Mouse (Mus musculus): ENCODE data around the gene Efna3. TPM values are rescaled to one million over a fixed set of nuclear protein-coding genes. Genes with fewer than 3 reads are reported as not detected.

Efna3 gene
- total and polyA plus RNA-seq, 2 experiments from 2014 or later: 0.44 TPM; not detected in 1

DNA sequence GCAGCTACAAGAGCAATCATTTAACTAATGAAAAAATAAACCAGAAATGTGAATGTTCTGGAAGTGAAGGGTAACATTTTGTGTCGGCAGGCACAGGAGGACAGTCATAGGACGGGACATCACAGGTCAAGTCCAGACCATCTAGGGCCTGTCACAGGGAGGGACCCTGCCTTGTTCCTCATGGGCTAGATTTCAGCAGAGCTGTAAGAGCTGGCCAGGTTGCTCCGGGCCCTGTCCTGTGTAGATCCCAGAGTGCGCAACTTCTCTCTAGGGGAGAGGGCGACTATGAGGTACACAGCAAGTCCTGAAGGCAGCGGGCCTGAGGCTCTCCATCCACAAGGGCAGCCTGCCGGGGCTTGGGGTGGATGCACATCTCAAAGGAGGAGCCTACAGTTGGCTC, 38.9 kb upstream of the Efna3 start, which contains the start of gene Dcst2:
Gene Dcst2, plus strand, starts transcription at position 301 of the 400 bp plus-strand sequence.
- TF ChIP-seq EP300 (IDR thresholded peaks at IDR 0.05; ENCODE audit: low read depth) (no peak), CTCF (IDR thresholded peaks at IDR 0.05; ENCODE audit: low read depth) (no peak)
- WGBS: 84% methylated on average over 7 of the region's 7 CpGs

DNA sequence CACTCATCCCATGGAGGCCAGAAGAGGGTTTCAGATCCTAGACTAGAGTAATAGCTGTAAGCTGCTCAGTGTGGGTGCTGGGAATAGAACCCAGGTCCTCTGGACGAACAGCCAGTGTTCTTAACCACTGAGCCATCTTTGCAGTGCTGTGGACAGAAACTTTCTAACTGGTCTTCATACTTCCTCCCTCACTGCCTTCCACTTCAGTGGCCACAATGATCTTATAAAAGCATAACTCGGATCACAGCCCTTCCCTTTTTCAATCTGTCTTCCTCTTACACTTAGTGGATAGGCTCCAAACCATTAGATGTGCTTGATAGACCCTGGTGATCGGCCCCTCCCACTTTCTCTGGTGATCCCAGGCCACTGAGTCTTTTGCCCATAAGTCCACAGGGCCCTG, 37.5 kb upstream of the Efna3 start:
- no peak overlapping the region for H3K4me2 ChIP-seq (ENCODE audit: low read depth, low read length)
- H3K4me1 ChIP-seq (ENCODE audit: control insufficient read depth, insufficient read depth): no peaks in the 10 kb centered on the region; the same call in 1 of the 2 replicates
- no peaks in the 10 kb centered on the region for H3K27me3 ChIP-seq (ENCODE audit: control insufficient read depth, insufficient read depth, low read length)
- WGBS: 60% methylated on average over 3 of the region's 3 CpGs
- ATAC-seq (ENCODE audit: insufficient read depth, low read depth) (no peak), DNase-seq (ENCODE audit: low spot score) (no peak)
- TF ChIP-seq CTCF (IDR thresholded peaks at IDR 0.05; ENCODE audit: low read depth) (no peak), EP300 (IDR thresholded peaks at IDR 0.05; ENCODE audit: low read depth) (no peak)
- H3K9me3 ChIP-seq (replicated peaks; ENCODE audit: control insufficient read depth, low read length): no peaks in the 10 kb centered on the region
- no peak overlapping the region for H3K4me3 ChIP-seq (ENCODE audit: low read depth, low read length)
- no peak overlapping the region for H3K9ac ChIP-seq (replicated peaks; ENCODE audit: low read depth, low read length)
- H3K36me3 ChIP-seq (replicated peaks; ENCODE audit: control insufficient read depth, insufficient read depth, low read length): no peaks in the 10 kb centered on the region
- no peak overlapping the region for H3K27ac ChIP-seq (ENCODE audit: low read depth)

More for the DNA sequence above, 38.9 kb upstream of the Efna3 start, which contains the start of gene Dcst2:
- no peak within 1 kb of the TSS for H3K4me2 ChIP-seq (ENCODE audit: low read depth, low read length)
- no peaks in the 10 kb centered on the region for H3K4me1 ChIP-seq (ENCODE audit: control insufficient read depth, insufficient read depth)
- H3K9ac ChIP-seq (replicated peaks; ENCODE audit: low read depth, low read length): no peak within 1 kb of the TSS
- no peaks in the 10 kb centered on the region for H3K9me3 ChIP-seq (replicated peaks; ENCODE audit: control insufficient read depth, low read length)
- H3K4me3 ChIP-seq (ENCODE audit: low read depth, low read length): no peak within 1 kb of the TSS
- DNase-seq (ENCODE audit: low spot score) (no peak), ATAC-seq (ENCODE audit: insufficient read depth, low read depth) (no peak)
- H3K36me3 ChIP-seq (replicated peaks; ENCODE audit: control insufficient read depth, insufficient read depth, low read length): no peaks in the 10 kb centered on the region
- H3K27me3 ChIP-seq (ENCODE audit: control insufficient read depth, insufficient read depth, low read length): no peaks in the 10 kb centered on the region
- no peak within 1 kb of the TSS for H3K27ac ChIP-seq (ENCODE audit: low read depth)

DNA sequence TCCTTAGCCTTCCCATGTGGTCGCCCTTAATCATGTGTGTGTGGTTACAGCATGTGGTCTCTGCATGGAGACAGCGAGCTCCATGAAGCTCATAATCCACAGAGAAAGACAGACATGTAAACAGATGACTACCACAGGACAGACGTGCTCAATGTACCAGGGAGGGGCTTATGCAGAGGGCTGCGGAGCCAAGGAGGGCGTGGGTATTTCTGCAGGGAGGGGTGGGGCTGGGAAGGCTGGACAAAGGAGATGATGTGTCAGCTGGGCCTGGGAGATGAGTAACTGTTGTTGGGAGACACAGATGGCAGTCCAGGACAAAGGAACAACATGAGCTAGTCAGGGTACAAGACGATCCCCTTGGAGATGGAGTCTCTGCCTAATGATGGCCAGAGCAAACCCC, 36.9 kb upstream of the Efna3 start:
- H3K27ac ChIP-seq (ENCODE audit: low read depth): no peak overlapping the region
- no peak overlapping the region for H3K4me2 ChIP-seq (ENCODE audit: low read depth, low read length)
- DNase-seq (ENCODE audit: low spot score): no peak
- H3K9ac ChIP-seq (replicated peaks; ENCODE audit: low read depth, low read length): no peak overlapping the region
- H3K4me3 ChIP-seq (ENCODE audit: low read depth, low read length): no peak overlapping the region
- H3K27me3 ChIP-seq (ENCODE audit: control insufficient read depth, insufficient read depth, low read length): no peaks in the 10 kb centered on the region
- H3K36me3 ChIP-seq (replicated peaks; ENCODE audit: control insufficient read depth, insufficient read depth, low read length): no peaks in the 10 kb centered on the region
- no peak for ATAC-seq (ENCODE audit: insufficient read depth, low read depth)
- WGBS: 66% methylated on average over 5 of the region's 6 CpGs
- no peaks in the 10 kb centered on the region; the same call in 1 of the 2 replicates for H3K4me1 ChIP-seq (ENCODE audit: control insufficient read depth, insufficient read depth)
- TF ChIP-seq EP300 (IDR thresholded peaks at IDR 0.05; ENCODE audit: low read depth) (no peak), CTCF (IDR thresholded peaks at IDR 0.05; ENCODE audit: low read depth) (no peak)
- H3K9me3 ChIP-seq (replicated peaks; ENCODE audit: control insufficient read depth, low read length): no peaks in the 10 kb centered on the region

DNA sequence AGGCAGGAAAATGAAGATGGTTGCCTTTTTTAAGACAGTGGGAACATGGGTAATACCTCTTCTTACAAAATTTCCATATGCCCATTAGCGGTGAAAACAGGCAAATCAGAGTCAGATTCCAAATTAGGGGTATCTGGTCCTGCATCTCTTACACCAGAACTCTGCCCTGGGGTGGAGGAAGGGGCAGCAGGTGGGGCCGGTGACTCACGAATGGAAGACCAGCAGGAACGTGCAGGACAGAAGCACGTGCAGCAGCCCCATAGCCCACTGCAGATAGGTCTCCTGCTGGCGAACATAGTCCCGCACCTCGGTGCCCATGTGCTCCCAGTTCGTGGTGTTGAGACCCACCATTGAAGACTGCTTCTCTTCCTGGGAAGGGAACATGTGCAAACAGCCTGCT, 33.3 kb upstream of the Efna3 start:
- no peak overlapping the region for H3K9ac ChIP-seq (replicated peaks; ENCODE audit: low read depth, low read length)
- no peak overlapping the region for H3K4me3 ChIP-seq (ENCODE audit: low read depth, low read length)
- DNase-seq (ENCODE audit: low spot score) (no peak), ATAC-seq (ENCODE audit: insufficient read depth, low read depth) (no peak)
- H3K36me3 ChIP-seq (replicated peaks; ENCODE audit: control insufficient read depth, insufficient read depth, low read length): no peaks in the 10 kb centered on the region
- H3K4me1 ChIP-seq (ENCODE audit: control insufficient read depth, insufficient read depth): no peaks in the 10 kb centered on the region; the same call in 1 of the 2 replicates
- peaks cover 20% of the 10 kb centered on the region; the same call in 1 of the 2 replicates for H3K27me3 ChIP-seq (ENCODE audit: control insufficient read depth, insufficient read depth, low read length)
- no peak for TF ChIP-seq EP300 (IDR thresholded peaks at IDR 0.05; ENCODE audit: low read depth)
- 54% methylated on average over 9 of the region's 9 CpGs for WGBS
- no peak overlapping the region for H3K4me2 ChIP-seq (ENCODE audit: low read depth, low read length)
- H3K9me3 ChIP-seq (replicated peaks; ENCODE audit: control insufficient read depth, low read length): no peaks in the 10 kb centered on the region
- no peak overlapping the region for H3K27ac ChIP-seq (ENCODE audit: low read depth)

DNA sequence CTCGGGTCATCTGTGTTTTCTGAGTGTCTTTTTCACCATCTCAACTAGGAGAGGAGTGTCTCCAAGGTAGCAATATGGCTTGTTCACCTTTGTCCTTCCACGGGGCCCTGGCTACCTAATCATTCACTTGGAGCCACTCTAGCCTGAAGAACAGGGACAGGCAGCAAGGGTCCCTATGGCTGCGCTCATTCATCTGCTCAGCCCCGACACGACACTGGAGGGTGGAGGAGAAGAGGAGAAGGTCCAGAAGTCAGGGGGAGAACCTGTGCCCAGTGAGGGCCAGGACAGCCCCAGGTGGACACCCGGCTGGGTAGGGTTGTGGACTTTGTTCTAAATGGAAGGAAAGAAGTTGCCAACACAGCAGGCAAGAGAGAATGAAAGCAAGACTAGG, 32.7 kb upstream of the Efna3 start:
- Histone ChIP-seq H3K4me2 (ENCODE audit: low read depth, low read length) (no peak overlapping the region), H3K27me3 (ENCODE audit: control insufficient read depth, insufficient read depth, low read length) (peaks cover 25% of the 10 kb centered on the region; the same call in 1 of the 2 replicates), H3K9me3 (replicated peaks; ENCODE audit: control insufficient read depth, low read length) (no peaks in the 10 kb centered on the region), H3K9ac (replicated peaks; ENCODE audit: low read depth, low read length) (no peak overlapping the region), H3K4me1 (ENCODE audit: control insufficient read depth, insufficient read depth) (peaks cover 2% of the 10 kb centered on the region; the same call in 1 of the 2 replicates), H3K4me3 (ENCODE audit: low read depth, low read length) (no peak overlapping the region), H3K36me3 (replicated peaks; ENCODE audit: control insufficient read depth, insufficient read depth, low read length) (no peaks in the 10 kb centered on the region), H3K27ac (ENCODE audit: low read depth) (peak overlapping the region; percentile 58)
- WGBS: 70% methylated on average over 6 of the region's 6 CpGs
- DNase-seq (ENCODE audit: low spot score) (no peak), ATAC-seq (ENCODE audit: insufficient read depth, low read depth) (no peak)
- TF ChIP-seq CTCF (IDR thresholded peaks at IDR 0.05; ENCODE audit: low read depth) (no peak), EP300 (IDR thresholded peaks at IDR 0.05; ENCODE audit: low read depth) (no peak)

All from heart, postnatal 0 days (tissue).